Mouse (Mus musculus) brain, embryonic 14.5 days (tissue): ENCODE measurements around the gene Tssk3.

Experiments
- CTCF ChIP-seq: fragments of 200-500 bp; IDR thresholded peaks from 2 replicates; pipeline ENCODE4 v1.5.1; 2012; ENCODE audit warnings: inconsistent platforms, mild to moderate bottlenecking, moderate library complexity, borderline replicate concordance; ENCODE audit not compliant: insufficient read depth, insufficient read length; ENCODE audit errors: extremely low read depth
- POLR2A ChIP-seq: fragments of 200-500 bp; IDR thresholded peaks from 2 replicates; pipeline ENCODE4 v1.6.1; 2012; ENCODE audit warnings: mild to moderate bottlenecking, inconsistent platforms, borderline replicate concordance; ENCODE audit not compliant: poor library complexity, insufficient read depth, insufficient read length, severe bottlenecking; ENCODE audit errors: extremely low read depth

DNA sequence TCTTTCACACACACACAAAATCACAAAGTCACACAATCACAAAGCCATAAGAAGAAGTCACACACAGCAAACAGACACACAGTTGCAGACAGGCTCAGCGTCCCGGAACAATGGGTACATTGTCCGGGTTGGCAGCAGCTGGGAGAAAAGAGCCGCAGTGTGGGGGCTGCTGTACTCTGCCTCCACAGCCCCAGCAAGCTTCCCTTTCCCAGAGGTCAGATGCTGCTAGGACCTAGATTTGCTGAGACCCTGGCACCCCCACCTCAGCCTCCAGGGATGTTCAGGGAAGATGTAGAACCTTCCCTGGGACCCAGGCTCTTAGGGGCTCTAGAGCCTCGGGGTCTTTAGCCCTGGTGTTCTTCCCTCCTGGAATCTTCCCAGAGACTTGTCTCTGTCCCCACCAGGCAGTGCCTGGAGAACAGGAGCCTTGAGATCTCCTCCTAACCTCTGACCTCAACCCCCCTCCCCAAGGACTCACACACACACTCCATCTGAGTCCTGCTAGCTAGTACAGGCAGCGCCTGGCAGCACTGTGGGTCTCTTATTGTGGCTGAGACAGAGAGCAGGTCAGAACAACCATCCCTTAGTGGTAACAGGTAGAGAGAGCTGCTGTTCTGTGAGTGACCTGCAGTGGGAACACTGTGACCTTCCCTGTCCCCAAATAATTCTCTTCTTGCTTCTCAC lies 20.7 kb upstream of the Tssk3 start:
- TF ChIP-seq CTCF (no peak), POLR2A (no peak)
